Mouse (Mus musculus): ENCODE measurements around the gene Kcnd1. TPM values are rescaled to one million over a fixed set of nuclear protein-coding genes. Genes with fewer than 3 reads are reported as not detected.
"Not testable (repeated sequence)": the region's sequence is repeated elsewhere in the genome, so short reads cannot be mapped to it uniquely, and the experiment has no call there.

Gene Kcnd1
- polyA plus RNA-seq, 1 experiment from 2014 or later, result 1.6 TPM

DNA sequence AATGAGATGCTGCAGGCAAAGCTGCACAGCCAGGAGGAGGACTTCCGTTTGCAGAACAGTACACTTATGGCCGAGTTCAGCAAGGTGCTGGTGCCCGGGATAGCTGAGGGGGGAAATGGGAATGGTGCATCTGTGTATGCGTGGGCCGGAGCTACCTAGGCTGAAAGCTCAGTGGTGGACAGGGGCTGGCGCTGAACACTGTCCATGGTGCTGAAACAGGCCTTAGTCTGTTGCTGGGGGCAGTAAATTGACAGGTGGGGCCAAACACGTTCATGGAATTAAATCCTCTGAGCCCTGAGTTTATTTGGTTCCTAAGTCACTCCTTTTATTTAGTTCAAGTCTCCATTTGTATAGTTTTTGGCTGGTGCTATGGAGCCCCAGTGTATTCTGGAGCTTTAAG lies 27.1 kb upstream of the Kcnd1 start:
- Histone ChIP-seq H3K9me3 (no peaks in the 10 kb centered on the region), H3K27me3 (no peaks in the 10 kb centered on the region), H3K9ac (no peak overlapping the region), H3K4me2 (no peak overlapping the region), H3K27ac (no peak overlapping the region), H3K36me3 (peaks cover 2% of the 10 kb centered on the region; the same call in 1 of the 2 replicates), H3K4me1 (0 out of 2 replicates have a peak, but pooled peaks cover 8% of the 10 kb centered on the region), H3K4me3 (no peak overlapping the region)
- no peak for ATAC-seq (ENCODE audit: borderline replicate concordance, extremely low read depth, low FRiP score, low TSS enrichment)
- WGBS, result 19% methylated on average over 7 of the region's 7 CpGs

DNA sequence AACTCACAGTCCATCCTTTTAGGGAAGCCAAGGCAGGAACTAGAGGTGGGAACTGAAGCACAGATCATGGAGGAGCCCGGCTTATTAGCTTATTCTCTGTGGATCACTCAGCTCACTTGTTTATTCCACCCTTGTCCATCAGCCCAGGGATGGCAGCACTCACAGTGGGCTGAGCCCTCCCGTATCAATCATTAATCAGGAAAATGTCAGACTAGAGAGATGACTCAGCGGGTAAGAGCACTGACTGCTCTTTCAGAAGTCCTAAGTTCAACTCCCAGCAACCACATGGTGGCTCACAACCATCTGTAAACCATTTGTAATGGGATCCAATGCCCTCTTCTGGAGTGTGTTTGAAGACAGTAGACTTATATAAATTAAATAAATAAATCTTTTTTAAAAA lies 24.8 kb upstream of the Kcnd1 start:
- H3K4me3 ChIP-seq, result no peak overlapping the region
- no peak overlapping the region for H3K9ac ChIP-seq
- no peak for ATAC-seq (ENCODE audit: borderline replicate concordance, extremely low read depth, low FRiP score, low TSS enrichment)
- H3K36me3 ChIP-seq, result peaks cover 4% of the 10 kb centered on the region; the same call in 1 of the 2 replicates
- no peak overlapping the region for H3K27ac ChIP-seq
- no peaks in the 10 kb centered on the region for H3K4me1 ChIP-seq
- H3K4me2 ChIP-seq, result no peak overlapping the region
- 73% methylated on average over 3 of the region's 3 CpGs for WGBS
- no peaks in the 10 kb centered on the region for H3K9me3 ChIP-seq
- no peaks in the 10 kb centered on the region for H3K27me3 ChIP-seq

DNA sequence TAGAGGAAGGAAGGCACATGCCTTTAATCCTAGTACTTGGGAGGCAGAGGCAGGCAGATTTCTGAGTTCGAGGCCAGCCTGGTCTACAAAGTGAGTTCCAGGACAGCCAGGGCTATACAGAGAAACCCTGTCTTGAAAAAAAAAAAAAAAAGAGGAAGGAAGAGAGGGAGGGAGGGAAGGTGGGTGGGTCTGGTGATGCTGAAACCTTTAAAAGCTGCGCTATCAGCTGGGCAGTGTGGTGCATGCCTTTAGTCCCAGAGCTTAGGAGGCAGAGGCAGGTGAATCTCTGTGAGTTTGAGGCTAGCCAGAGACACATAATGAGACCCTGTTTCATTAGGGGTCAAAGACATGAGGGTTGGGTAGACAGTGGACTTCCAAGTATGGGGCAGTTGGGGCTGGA lies 19.9 kb upstream of the Kcnd1 start:
- 88% methylated on average over 2 of the region's 2 CpGs for WGBS

DNA sequence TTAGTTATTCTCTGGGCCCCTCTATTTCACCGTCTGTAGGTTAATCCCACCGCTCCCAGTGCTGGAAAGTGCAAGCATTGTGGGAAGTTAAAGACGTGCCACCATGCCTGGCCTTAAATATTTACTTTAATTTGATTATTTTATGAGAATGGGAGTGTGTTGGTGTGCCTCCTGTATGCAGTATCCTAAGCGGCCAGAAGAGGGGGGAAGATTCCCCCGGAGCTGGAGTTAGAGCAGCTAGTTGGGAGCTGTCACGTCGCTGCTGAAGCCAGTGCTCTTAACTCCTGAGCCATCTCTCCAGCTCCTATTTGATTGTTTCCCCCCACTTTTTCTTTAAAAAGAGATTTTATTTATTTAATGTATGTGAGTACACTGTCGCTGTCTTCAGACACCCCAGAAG lies 7.1 kb upstream of the Kcnd1 start:
- not testable (repeated sequence) for ATAC-seq (ENCODE audit: borderline replicate concordance, extremely low read depth, low FRiP score, low TSS enrichment); H3K27me3 ChIP-seq; H3K4me2 ChIP-seq; H3K9me3 ChIP-seq; H3K9ac ChIP-seq; H3K27ac ChIP-seq; H3K4me1 ChIP-seq; H3K36me3 ChIP-seq; H3K4me3 ChIP-seq
- WGBS, result 47% methylated on average over 8 of the region's 8 CpGs

More for the DNA sequence above, 19.9 kb upstream of the Kcnd1 start:
- not testable (repeated sequence) for H3K27ac ChIP-seq; H3K9me3 ChIP-seq; H3K27me3 ChIP-seq; H3K4me2 ChIP-seq; H3K4me1 ChIP-seq; H3K36me3 ChIP-seq; H3K4me3 ChIP-seq; ATAC-seq (ENCODE audit: borderline replicate concordance, extremely low read depth, low FRiP score, low TSS enrichment); H3K9ac ChIP-seq

DNA sequence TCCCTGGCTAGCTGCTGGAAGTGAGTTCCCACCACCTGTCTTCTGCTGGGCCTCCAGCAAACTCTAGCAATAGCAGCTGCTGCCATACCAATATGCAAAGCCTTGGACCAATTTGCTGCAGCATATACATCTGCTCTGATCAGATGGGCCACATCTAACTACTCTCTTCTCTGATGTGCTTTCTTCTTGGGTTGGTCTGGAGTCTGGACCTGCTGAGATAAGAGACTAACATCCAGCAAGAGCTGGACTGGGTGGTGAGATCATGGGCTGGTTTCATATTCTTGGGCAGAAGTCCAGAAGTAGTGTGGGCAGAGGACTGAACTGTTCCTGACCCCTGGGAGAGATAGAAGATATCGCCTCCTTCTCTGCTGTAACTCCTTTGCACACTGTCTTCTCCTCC lies 15.1 kb downstream of the Kcnd1 start:
- H3K9ac ChIP-seq, result no peak overlapping the region
- no peak overlapping the region for H3K27ac ChIP-seq
- 44% methylated on average over 1 of the region's 1 CpGs for WGBS
- H3K4me2 ChIP-seq, result no peak overlapping the region
- no peaks in the 10 kb centered on the region for H3K9me3 ChIP-seq
- ATAC-seq (ENCODE audit: borderline replicate concordance, extremely low read depth, low FRiP score, low TSS enrichment), result no peak
- H3K4me3 ChIP-seq, result no peak overlapping the region
- H3K36me3 ChIP-seq, result no peaks in the 10 kb centered on the region
- H3K27me3 ChIP-seq, result no peaks in the 10 kb centered on the region
- no peaks in the 10 kb centered on the region for H3K4me1 ChIP-seq

DNA sequence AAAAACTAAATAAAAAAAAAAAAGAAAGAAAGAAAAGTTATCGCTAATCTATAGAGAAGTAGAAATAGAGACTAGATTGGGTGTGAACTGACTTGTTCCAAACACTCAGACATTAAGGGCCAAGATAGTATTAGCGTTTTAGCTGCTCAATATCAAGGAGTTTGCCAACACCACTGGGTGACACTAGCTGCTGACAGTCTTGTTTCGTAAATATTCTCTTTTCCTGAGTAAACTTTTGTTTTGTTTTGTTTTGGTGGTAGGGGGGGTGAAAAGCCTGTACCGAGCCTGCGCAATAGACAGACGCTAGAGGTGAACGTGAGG lies 18.7 kb downstream of the Kcnd1 start:
- Histone ChIP-seq H3K36me3 (no peaks in the 10 kb centered on the region), H3K27me3 (no peaks in the 10 kb centered on the region), H3K27ac (peak overlapping the region; percentile 71), H3K9ac (0 out of 2 replicates have a peak overlapping the region, but pooled peaks have one; percentile 24), H3K9me3 (no peaks in the 10 kb centered on the region), H3K4me2 (peak overlapping the region; percentile 52), H3K4me3 (peak overlapping the region; percentile 72), H3K4me1 (0 out of 2 replicates have a peak, but pooled peaks cover 3% of the 10 kb centered on the region)
- WGBS, result 11% methylated on average over 7 of the region's 7 CpGs
- ATAC-seq (ENCODE audit: borderline replicate concordance, extremely low read depth, low FRiP score, low TSS enrichment), result no peak

DNA sequence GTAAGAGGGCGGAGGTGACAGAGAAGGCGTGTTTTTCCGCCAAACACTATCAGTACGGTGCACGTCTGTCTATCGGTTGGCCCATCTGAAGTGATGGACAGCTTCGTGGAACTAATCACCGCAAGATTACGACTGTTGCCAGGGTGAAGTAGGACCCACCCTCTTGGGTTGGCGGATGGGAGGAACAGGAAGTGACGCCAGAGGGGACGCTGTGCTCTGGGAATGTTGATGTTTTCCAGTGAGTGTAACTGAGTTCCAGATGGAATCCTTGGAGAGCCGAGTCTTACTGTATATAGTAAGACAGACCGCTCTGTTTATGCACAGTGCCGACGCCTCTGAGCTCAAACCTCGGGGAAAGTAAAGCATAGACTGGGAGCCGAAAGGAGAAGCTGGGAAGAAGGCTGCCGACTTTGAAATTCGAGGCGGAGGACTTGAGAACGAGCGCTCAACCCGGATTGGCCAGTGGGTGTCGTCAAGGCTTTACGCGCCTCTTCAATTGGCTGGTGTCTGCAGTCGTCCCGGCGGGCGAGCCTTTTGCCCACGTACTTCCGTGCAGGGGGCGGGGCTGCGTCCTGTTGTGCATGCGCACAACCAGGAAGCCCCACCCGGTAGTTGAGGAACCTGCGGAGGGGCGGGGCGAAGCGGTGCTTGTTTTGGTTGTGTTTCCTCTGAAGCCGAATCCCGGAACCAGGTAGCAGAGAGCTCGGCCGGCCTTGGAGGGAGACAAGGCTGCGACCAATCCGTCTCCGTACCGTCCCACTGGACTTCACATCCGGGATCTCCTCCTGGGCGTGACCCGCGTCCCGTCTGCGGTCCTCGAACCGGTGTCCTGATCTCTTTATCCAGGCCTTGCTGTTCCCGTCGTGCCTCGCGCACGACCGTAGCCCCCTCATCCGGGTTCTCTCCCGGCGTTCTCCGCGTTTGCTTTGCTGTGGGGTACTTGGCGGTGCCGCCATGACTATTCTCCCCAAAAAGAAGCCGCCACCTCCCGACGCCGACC lies 19.4 kb downstream of the Kcnd1 start, which contains the start of gene Otud5:
TSS of gene Otud5 (plus strand) at position 202 of the 1,000 bp plus-strand sequence.
- no peaks in the 10 kb centered on the region for H3K36me3 ChIP-seq
- H3K9ac ChIP-seq, result peak within 1 kb of the TSS; percentile 69
- 0 out of 2 replicates have a peak, but pooled peaks cover 3% of the 10 kb centered on the region for H3K4me1 ChIP-seq
- ATAC-seq (ENCODE audit: borderline replicate concordance, extremely low read depth, low FRiP score, low TSS enrichment), result peak; percentile 98
- H3K27ac ChIP-seq, result peak within 1 kb of the TSS; percentile 95
- peak within 1 kb of the TSS; percentile 72 for H3K4me3 ChIP-seq
- no peaks in the 10 kb centered on the region for H3K9me3 ChIP-seq
- peak within 1 kb of the TSS; percentile 61 for H3K4me2 ChIP-seq
- no peaks in the 10 kb centered on the region for H3K27me3 ChIP-seq
- WGBS, result 11% methylated on average over 72 of the region's 74 CpGs

DNA sequence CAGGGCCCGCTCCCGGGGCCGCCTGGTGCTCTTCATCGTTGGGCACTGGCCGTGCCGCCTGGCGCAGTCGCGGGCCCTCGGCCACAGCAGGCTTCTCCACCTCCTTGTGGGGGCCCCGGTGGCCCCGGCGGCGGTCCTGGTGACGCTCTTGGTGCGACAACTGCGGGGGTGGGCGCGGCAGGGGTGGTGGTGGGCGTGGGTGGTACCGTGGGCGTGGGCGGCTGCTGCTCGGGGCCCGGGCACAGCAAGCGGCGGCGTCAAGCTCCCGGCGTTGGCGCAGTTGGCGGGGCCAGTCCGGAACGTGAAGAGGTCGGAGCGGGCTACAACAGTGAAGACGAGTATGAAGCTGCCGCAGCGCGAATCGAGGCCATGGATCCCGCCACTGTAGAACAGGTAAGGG lies 20.2 kb downstream of the Kcnd1 start:
- peak overlapping the region; percentile 83 for H3K27ac ChIP-seq
- peak overlapping the region; percentile 69 for H3K9ac ChIP-seq
- no peaks in the 10 kb centered on the region for H3K9me3 ChIP-seq
- H3K36me3 ChIP-seq, result no peaks in the 10 kb centered on the region
- H3K4me2 ChIP-seq, result peak overlapping the region; percentile 61
- H3K4me1 ChIP-seq, result 0 out of 2 replicates have a peak, but pooled peaks cover 3% of the 10 kb centered on the region
- no peaks in the 10 kb centered on the region for H3K27me3 ChIP-seq
- no peak for ATAC-seq (ENCODE audit: borderline replicate concordance, extremely low read depth, low FRiP score, low TSS enrichment)
- WGBS, result 22% methylated on average over 37 of the region's 42 CpGs
- H3K4me3 ChIP-seq, result peak overlapping the region; percentile 72

DNA sequence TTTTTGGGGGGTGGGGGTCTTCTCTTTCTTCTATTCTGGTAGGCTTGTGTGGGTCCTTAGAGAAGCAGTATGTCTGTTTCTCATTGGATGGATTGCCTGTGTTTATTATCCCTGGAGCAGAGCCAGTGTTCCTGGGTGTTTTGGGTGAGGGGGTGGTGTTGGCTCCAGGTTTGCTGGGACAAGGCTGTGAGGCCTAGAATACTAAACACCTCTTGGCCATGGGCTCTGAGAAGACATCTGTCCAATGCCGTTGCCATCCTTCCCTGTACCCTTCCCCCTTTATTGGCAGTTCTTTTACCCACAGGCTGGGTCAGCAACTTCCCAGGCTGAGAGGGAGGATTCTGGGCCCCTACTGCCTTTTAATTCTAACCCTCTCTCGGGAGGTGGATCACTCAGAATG lies 25.8 kb downstream of the Kcnd1 start:
- H3K4me3 ChIP-seq, result no peak overlapping the region

DNA sequence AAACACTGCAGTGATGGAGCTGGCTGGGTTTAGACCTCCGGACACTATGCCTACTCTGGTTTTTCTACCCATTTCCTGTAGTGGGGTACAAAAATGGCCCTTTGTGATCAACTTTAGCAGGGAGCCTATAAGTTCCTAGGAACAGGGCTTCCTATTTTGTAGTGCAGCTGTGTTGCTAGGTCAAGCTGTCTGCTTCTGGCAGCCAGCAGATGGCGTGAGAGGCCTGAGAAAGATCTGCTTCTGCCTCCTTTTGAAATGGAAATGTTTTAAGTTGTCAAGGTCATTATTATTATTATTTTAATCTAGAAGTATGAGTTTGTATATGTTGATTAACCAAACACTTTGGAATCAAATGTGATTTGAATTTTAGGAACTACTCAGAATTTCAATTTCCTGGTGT lies 32.5 kb downstream of the Kcnd1 start:
- no peak overlapping the region for H3K4me3 ChIP-seq
- no peak overlapping the region for H3K9ac ChIP-seq
- no peaks in the 10 kb centered on the region for H3K9me3 ChIP-seq
- 31% methylated on average over 2 of the region's 2 CpGs for WGBS
- H3K27me3 ChIP-seq, result no peaks in the 10 kb centered on the region
- H3K27ac ChIP-seq, result no peak overlapping the region
- no peaks in the 10 kb centered on the region; the same call in 1 of the 2 replicates for H3K36me3 ChIP-seq
- no peaks in the 10 kb centered on the region for H3K4me1 ChIP-seq
- H3K4me2 ChIP-seq, result no peak overlapping the region
- no peak for ATAC-seq (ENCODE audit: borderline replicate concordance, extremely low read depth, low FRiP score, low TSS enrichment)

More for the DNA sequence above, 25.8 kb downstream of the Kcnd1 start:
- H3K4me1 ChIP-seq, result 0 out of 2 replicates have a peak, but pooled peaks cover 3% of the 10 kb centered on the region
- no peak for ATAC-seq (ENCODE audit: borderline replicate concordance, extremely low read depth, low FRiP score, low TSS enrichment)
- no peaks in the 10 kb centered on the region for H3K36me3 ChIP-seq
- H3K27me3 ChIP-seq, result no peaks in the 10 kb centered on the region
- 68% methylated on average over 2 of the region's 2 CpGs for WGBS
- no peak overlapping the region for H3K4me2 ChIP-seq
- H3K9me3 ChIP-seq, result no peaks in the 10 kb centered on the region
- H3K9ac ChIP-seq, result no peak overlapping the region
- no peak overlapping the region for H3K27ac ChIP-seq

DNA sequence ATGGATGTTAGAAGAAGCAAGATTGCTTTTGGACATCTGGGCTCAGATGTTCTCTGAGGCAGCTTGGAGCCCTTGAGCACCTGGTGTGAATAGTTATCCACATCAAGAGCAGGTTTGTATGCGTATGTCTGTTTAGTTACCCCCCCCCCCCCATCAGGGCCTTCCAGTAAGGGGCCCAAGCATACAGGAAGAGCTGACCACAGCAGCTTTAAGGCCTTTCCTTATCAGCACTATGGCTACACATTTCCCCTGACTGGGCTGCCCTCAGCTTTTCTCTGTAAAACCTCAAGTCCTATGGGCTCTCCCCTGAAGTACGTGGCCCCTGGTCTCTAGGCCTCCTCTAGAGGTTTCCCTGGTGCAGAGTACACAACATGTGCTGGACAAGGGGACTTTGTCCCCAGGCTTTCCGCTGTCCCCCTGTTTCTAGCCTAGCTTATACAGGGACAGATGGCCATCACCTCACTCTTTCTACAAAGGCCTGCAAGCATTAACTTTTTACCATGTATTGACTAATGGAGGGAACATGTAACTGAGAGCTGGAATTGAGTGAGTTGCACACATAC lies 37.2 kb downstream of the Kcnd1 start:
- WGBS, result 90% methylated on average over 3 of the region's 3 CpGs
- ATAC-seq (ENCODE audit: borderline replicate concordance, extremely low read depth, low FRiP score, low TSS enrichment), result no peak
- no peak overlapping the region for H3K4me2 ChIP-seq
- no peaks in the 10 kb centered on the region for H3K9me3 ChIP-seq
- H3K27ac ChIP-seq, result no peak overlapping the region
- no peaks in the 10 kb centered on the region; the same call in 1 of the 2 replicates for H3K36me3 ChIP-seq
- H3K4me3 ChIP-seq, result no peak overlapping the region
- no peaks in the 10 kb centered on the region for H3K27me3 ChIP-seq
- no peak overlapping the region for H3K9ac ChIP-seq
- no peaks in the 10 kb centered on the region for H3K4me1 ChIP-seq

DNA sequence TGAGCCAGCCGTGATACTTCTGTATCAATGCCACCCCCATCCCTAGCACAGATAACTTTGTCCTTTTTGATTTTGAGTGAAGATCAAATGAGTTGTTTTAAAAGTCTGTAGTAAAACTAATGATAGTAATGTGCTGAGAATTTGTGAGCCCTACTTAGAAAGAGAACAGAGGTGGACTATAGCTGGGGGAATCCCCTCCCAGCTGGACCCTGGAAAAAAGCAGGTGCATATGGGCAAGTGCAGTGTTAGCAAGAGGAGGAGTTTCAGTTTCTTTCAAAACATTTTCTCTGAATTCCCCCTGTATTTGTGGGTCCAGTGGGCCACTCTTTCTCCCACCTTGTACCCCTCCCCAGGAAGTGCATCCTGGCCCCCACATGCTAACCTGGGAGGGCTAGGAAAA lies 41.1 kb downstream of the Kcnd1 start:
- H3K9me3 ChIP-seq, result no peaks in the 10 kb centered on the region
- H3K4me1 ChIP-seq, result no peaks in the 10 kb centered on the region
- no peak overlapping the region for H3K27ac ChIP-seq
- no peak for ATAC-seq (ENCODE audit: borderline replicate concordance, extremely low read depth, low FRiP score, low TSS enrichment)
- no peak overlapping the region for H3K4me3 ChIP-seq
- no peak overlapping the region for H3K4me2 ChIP-seq
- H3K9ac ChIP-seq, result no peak overlapping the region
- 81% methylated on average over 1 of the region's 1 CpGs for WGBS
- no peaks in the 10 kb centered on the region for H3K27me3 ChIP-seq
- no peaks in the 10 kb centered on the region for H3K36me3 ChIP-seq

All from lung, embryonic 15.5 days (tissue).